Mouse (Mus musculus) CH12.LX (cell line): Measurements from ENCODE around the gene Cmip. TPM values are rescaled to one million over a fixed set of nuclear protein-coding genes. Genes with fewer than 3 reads are reported as not detected.
A peak's percentile ranks its signal among the peaks of the same experiment; 100 is the strongest.

Experiments used
- DNase-seq: peaks from one replicate; pipeline ENCODE4 v3.0.0-alpha.2; 2013; ENCODE audit errors: extremely low read depth
- H3K27ac ChIP-seq: 2 replicates; pipeline ENCODE4 v1.5.1; 2012; ENCODE audit warnings: low read depth, mild to moderate bottlenecking, control low read depth, moderate library complexity; ENCODE audit not compliant: insufficient read depth
- H3K27me3 ChIP-seq: replicated peaks from 2 replicates; pipeline ENCODE3; 2012; ENCODE audit warnings: inconsistent platforms
- H3K36me3 ChIP-seq, 2 experiments: replicated peaks in 1 of 2; 2 replicates each; pipeline versions ENCODE3 to v1.6.1; 2012; ENCODE audit warnings: inconsistent platforms in 1 of 2, low read length in 1 of 2, mild to moderate bottlenecking in 1 of 2, mixed read lengths in 1 of 2, moderate library complexity in 1 of 2; ENCODE audit not compliant: control insufficient read depth in 1 of 2, insufficient read depth in 1 of 2
- H3K4me1 ChIP-seq, 2 experiments: 2 replicates each; pipeline ENCODE4 v1.6.1; 2012; ENCODE audit warnings: inconsistent platforms in 1 of 2, moderate library complexity in 1 of 2; ENCODE audit not compliant: insufficient read depth in 2 of 2, control insufficient read depth in 1 of 2
- H3K4me2 ChIP-seq: 2 replicates; pipeline ENCODE4 v1.6.1; 2012; ENCODE audit warnings: low read depth, mild to moderate bottlenecking, control low read depth; ENCODE audit not compliant: poor library complexity, insufficient read depth, severe bottlenecking
- H3K4me3 ChIP-seq, 3 experiments: fragments of 150-350 bp in 1 of 3; sonication (generic) in 1 of 3; replicated peaks in 1 of 3; 2 replicates each; pipeline versions ENCODE3 to v1.5.1; 2011 to 2012; ENCODE audit warnings: low read depth in 2 of 3, low read length in 2 of 3, mild to moderate bottlenecking in 2 of 3, moderate library complexity in 2 of 3, control low read depth in 1 of 3, improper control_type of control experiment in 1 of 3, inconsistent platforms in 1 of 3, mixed read lengths in 1 of 3; ENCODE audit not compliant: poor library complexity in 1 of 3
- H3K79me2 ChIP-seq: replicated peaks from 2 replicates; pipeline ENCODE4 v1.6.1; 2012; ENCODE audit warnings: mild to moderate bottlenecking, moderate library complexity; ENCODE audit not compliant: control insufficient read depth, poor library complexity, insufficient read depth, severe bottlenecking; ENCODE audit errors: extremely low read depth
- H3K9ac ChIP-seq: 2 replicates; pipeline ENCODE4 v1.6.1; 2012; ENCODE audit warnings: low read depth, mild to moderate bottlenecking, control low read depth, moderate library complexity; ENCODE audit not compliant: insufficient read depth
- H3K9me3 ChIP-seq: replicated peaks from 2 replicates; pipeline ENCODE3; 2012; ENCODE audit warnings: low read length, inconsistent platforms, mixed read lengths
- BHLHE40 ChIP-seq: IDR thresholded peaks from 2 replicates; pipeline ENCODE4 v1.6.1; 2011; ENCODE audit warnings: mild to moderate bottlenecking, low read depth, low read length, improper control_type of control experiment
- CHD1 ChIP-seq: IDR thresholded peaks from 2 replicates; pipeline ENCODE4 v1.6.1; 2012; ENCODE audit warnings: low read depth, low read length, improper control_type of control experiment, inconsistent platforms
- ELF1 ChIP-seq: IDR thresholded peaks from 2 replicates; pipeline ENCODE4 v1.6.1; 2014; ENCODE audit warnings: low read depth, mild to moderate bottlenecking, inconsistent platforms, low read length, improper control_type of control experiment
- EP300 ChIP-seq: IDR thresholded peaks from 2 replicates; pipeline ENCODE4 v1.6.1; 2011; ENCODE audit warnings: low read length, improper control_type of control experiment
- MAFK ChIP-seq: IDR thresholded peaks from 2 replicates; pipeline ENCODE4 v1.6.1; 2011; ENCODE audit warnings: low read length, improper control_type of control experiment; ENCODE audit not compliant: insufficient replicate concordance
- MAX ChIP-seq: IDR thresholded peaks from 2 replicates; pipeline ENCODE4 v1.6.1; 2011; ENCODE audit warnings: low read length, improper control_type of control experiment
- MAZ ChIP-seq: IDR thresholded peaks from 2 replicates; pipeline ENCODE4 v1.6.1; 2012; ENCODE audit warnings: low read depth, mild to moderate bottlenecking, inconsistent platforms, low read length, improper control_type of control experiment, moderate library complexity
- MEF2A ChIP-seq: IDR thresholded peaks from 2 replicates; pipeline ENCODE4 v1.6.1; 2014; ENCODE audit warnings: low read depth, mild to moderate bottlenecking, inconsistent platforms, low read length, improper control_type of control experiment, borderline replicate concordance
- MXI1 ChIP-seq: IDR thresholded peaks from 2 replicates; pipeline ENCODE4 v1.6.1; 2011; ENCODE audit warnings: mild to moderate bottlenecking, low read depth, low read length, improper control_type of control experiment
- NRF1 ChIP-seq: IDR thresholded peaks from 2 replicates; pipeline ENCODE4 v1.6.1; 2014; ENCODE audit warnings: low read depth, mild to moderate bottlenecking, inconsistent platforms, low read length, improper control_type of control experiment, moderate library complexity
- RAD21 ChIP-seq: IDR thresholded peaks from 2 replicates; pipeline ENCODE4 v1.6.1; 2011; ENCODE audit warnings: low read depth, mild to moderate bottlenecking, low read length, improper control_type of control experiment, moderate library complexity
- UBTF ChIP-seq: IDR thresholded peaks from 2 replicates; pipeline ENCODE4 v1.6.1; 2012; ENCODE audit warnings: low read depth, mild to moderate bottlenecking, inconsistent platforms, low read length, improper control_type of control experiment, moderate library complexity
- ZC3H11A ChIP-seq: IDR thresholded peaks from 2 replicates; pipeline ENCODE4 v1.6.1; 2012; ENCODE audit warnings: low read depth, mild to moderate bottlenecking, inconsistent platforms, low read length, improper control_type of control experiment
- ZMIZ1 ChIP-seq: IDR thresholded peaks from 2 replicates; pipeline ENCODE4 v1.6.1; 2012; ENCODE audit warnings: low read depth, mild to moderate bottlenecking, inconsistent platforms, low read length, improper control_type of control experiment
- ZNF384 ChIP-seq: IDR thresholded peaks from 2 replicates; pipeline ENCODE4 v1.6.1; 2012; ENCODE audit warnings: low read depth, low read length, improper control_type of control experiment, inconsistent platforms
- dilution Hi-C: fragments of 300-500 bp; cut with MboI; formaldehyde crosslinking; loops from 2 replicates; pipeline ENCODE4 v1.14.3; 2020; ENCODE audit warnings: low sequenced_read_pairs; ENCODE audit not compliant: extremely low pct_unique_long_range_greater_than_20kb, extremely low pct_ligation_motif_present
- in situ Hi-C: fragments of 300-500 bp; cut with MboI; formaldehyde crosslinking; loops from 3 replicates; pipeline ENCODE4 v1.14.3; 2019; ENCODE audit warnings: low sequenced_read_pairs, low pct_ligation_motif_present, low pct_unique_long_range_greater_than_20kb, mixed read lengths
- polyA plus RNA-seq: library from polyadenylated mRNA; unstranded; fragments of >175 nt; gene quantifications from 2 replicates; pipeline ENCODE4 v1.2.1, GENCODE M21; 2012; ENCODE audit warnings: low read depth; ENCODE audit not compliant: insufficient read length
- total RNA-seq, 2 experiments: library from RNA; depleted of rRNA; stranded (reverse); fragments of 300-350 nt in 1 of 2; fragments of >200 nt in 1 of 2; gene quantifications; 2 replicates each; pipeline ENCODE4 v1.2.3; 2012 to 2014

Gene Cmip
- total and polyA plus RNA-seq, 3 experiments: 5.2 to 39.0 (median 16.5) TPM

DNA sequence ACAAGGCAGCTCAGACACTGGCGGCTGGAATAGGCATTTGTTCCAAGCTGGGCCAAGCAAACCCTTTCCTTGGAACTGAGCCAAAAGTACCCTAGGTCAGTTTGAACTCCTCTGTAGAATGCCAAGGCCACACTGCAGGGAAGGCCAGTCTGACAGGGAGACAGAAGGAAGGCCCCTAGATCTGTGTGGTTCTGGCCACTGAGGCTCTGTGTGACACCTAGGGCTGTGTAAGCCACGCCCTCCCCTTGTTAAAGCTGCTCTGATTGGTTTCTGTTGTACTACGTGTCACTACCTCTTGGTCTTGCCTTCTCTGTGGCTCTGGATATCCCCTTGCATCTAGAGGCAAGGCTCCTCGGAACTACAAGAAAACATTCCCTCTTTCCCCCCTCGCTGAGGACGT, 12.3 kb upstream of the Cmip start:
- TF ChIP-seq MAZ (no peak), CHD1 (no peak)
- Histone ChIP-seq H3K79me2 (no peaks in the 10 kb centered on the region), H3K4me3 (no peak overlapping the region), H3K9me3 (no peaks in the 10 kb centered on the region), H3K9ac (no peak overlapping the region), H3K36me3 (no peaks in the 10 kb centered on the region), H3K27ac (no peak overlapping the region), H3K4me1 (peaks cover 3 to 15% of the 10 kb centered on the region in 2 experiments; a peak in 3 of 4 replicates), H3K4me2 (no peak overlapping the region), H3K27me3 (no peaks in the 10 kb centered on the region)
- dilution Hi-C loops (no loop called here), in situ Hi-C loops (no loop called here)
- no peak for DNase-seq

GRCm38 (mm10) chr8:117248341-117248740, 8.5 kb upstream of the Cmip start:
- dilution Hi-C loops (no loop called here), in situ Hi-C loops (no loop called here)
- Histone ChIP-seq H3K4me1 (peaks cover 5 to 30% of the 10 kb centered on the region in 2 experiments; a peak in 3 of 4 replicates), H3K79me2 (no peaks in the 10 kb centered on the region), H3K27ac (no peak overlapping the region), H3K27me3 (no peaks in the 10 kb centered on the region), H3K36me3 (no peaks in the 10 kb centered on the region), H3K4me3 (no peak overlapping the region), H3K9me3 (peaks cover 5% of the 10 kb centered on the region), H3K9ac (no peak overlapping the region), H3K4me2 (no peak overlapping the region)
- TF ChIP-seq ZNF384 (no peak), MAX (no peak), ELF1 (no peak), ZC3H11A (no peak), NRF1 (no peak), MXI1 (no peak), RAD21 (no peak), ZMIZ1 (no peak), MAFK (no peak)
- DNase-seq: no peak

GRCm38 (mm10) chr8:117251086-117251681, 5.7 kb upstream of the Cmip start:
- TF ChIP-seq BHLHE40: peak; percentile 73
- no peak for TF ChIP-seq MEF2A
- TF ChIP-seq UBTF: no peak
- no peak for TF ChIP-seq EP300
- TF ChIP-seq ZNF384: no peak
- Histone ChIP-seq H3K27me3 (no peaks in the 10 kb centered on the region), H3K36me3 (no peaks in the 10 kb centered on the region), H3K9ac (no peak overlapping the region), H3K4me1 (peaks cover 9 to 33% of the 10 kb centered on the region in 2 experiments), H3K4me2 (no peak overlapping the region), H3K9me3 (peaks cover 10% of the 10 kb centered on the region), H3K4me3 (no peak overlapping the region), H3K27ac (no peak overlapping the region), H3K79me2 (no peaks in the 10 kb centered on the region)
- no peak for DNase-seq
- in situ Hi-C loops (no loop called here), dilution Hi-C loops (no loop called here)
